Mouse (Mus musculus) G1E (cell line): ENCODE data around the gene C1s2.

ENCODE experiments used
- CTCF ChIP-seq: IDR thresholded peaks from 2 replicates; pipeline ENCODE4 v1.5.1; 2012; ENCODE audit warnings: low read depth, low read length, inconsistent platforms, mixed read lengths
- GATA1 ChIP-seq: IDR thresholded peaks from 2 replicates; pipeline ENCODE4 v1.6.1; 2012; ENCODE audit warnings: borderline replicate concordance, low read length, inconsistent platforms, mixed read lengths
- TAL1 ChIP-seq: conservative IDR thresholded peaks from 2 replicates; pipeline ENCODE4 v1.6.1; 2012; ENCODE audit warnings: low read depth, low read length, inconsistent platforms, mixed read lengths

- no peak for TF ChIP-seq CTCF
- no peak for TF ChIP-seq TAL1
- no peak for TF ChIP-seq GATA1
Observed at GRCm38 (mm10) chr6:124661995-124662394, 26.1 kb upstream of the C1s2 start.
